Mouse (Mus musculus): ENCODE measurements around the gene H2-K1. TPM values are rescaled to one million over a fixed set of nuclear protein-coding genes. Genes with fewer than 3 reads are reported as not detected.

Gene H2-K1
- polyA plus RNA-seq (2017; shearing (Covaris generic)): 1,000 to 10,000 TPM; 5,395 to 7,513 TPM

DNA sequence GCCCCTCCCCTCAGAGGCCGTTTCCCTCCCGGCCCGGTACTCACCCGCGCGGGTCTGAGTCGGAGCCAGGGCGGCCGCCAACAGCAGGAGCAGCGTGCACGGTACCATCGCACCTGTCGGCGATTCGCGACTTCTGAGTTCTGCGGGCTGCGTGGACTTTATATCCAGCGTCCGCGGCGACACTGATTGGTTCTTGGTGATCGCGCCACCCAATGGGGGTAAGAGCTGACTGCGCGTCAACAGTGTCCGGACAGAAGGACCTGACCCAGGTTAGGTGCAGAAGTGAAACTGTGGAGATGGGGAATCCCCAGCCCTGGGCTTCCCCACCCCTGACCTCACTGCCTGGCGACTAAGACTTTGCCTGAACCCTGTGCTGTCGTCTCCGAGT is at the start of gene H2-K1:
Gene H2-K1, minus strand, starts transcription at position 198 of the 388 bp plus-strand sequence.
- peak; percentile 91 for ATAC-seq

GRCm38 (mm10) chr17:34047404-34048050 is 47.4 kb upstream of the H2-K1 start:
- ATAC-seq: peak; percentile 45

GRCm38 (mm10) chr17:34045941-34046340 is 45.8 kb upstream of the H2-K1 start:
- no peak for ATAC-seq

DNA sequence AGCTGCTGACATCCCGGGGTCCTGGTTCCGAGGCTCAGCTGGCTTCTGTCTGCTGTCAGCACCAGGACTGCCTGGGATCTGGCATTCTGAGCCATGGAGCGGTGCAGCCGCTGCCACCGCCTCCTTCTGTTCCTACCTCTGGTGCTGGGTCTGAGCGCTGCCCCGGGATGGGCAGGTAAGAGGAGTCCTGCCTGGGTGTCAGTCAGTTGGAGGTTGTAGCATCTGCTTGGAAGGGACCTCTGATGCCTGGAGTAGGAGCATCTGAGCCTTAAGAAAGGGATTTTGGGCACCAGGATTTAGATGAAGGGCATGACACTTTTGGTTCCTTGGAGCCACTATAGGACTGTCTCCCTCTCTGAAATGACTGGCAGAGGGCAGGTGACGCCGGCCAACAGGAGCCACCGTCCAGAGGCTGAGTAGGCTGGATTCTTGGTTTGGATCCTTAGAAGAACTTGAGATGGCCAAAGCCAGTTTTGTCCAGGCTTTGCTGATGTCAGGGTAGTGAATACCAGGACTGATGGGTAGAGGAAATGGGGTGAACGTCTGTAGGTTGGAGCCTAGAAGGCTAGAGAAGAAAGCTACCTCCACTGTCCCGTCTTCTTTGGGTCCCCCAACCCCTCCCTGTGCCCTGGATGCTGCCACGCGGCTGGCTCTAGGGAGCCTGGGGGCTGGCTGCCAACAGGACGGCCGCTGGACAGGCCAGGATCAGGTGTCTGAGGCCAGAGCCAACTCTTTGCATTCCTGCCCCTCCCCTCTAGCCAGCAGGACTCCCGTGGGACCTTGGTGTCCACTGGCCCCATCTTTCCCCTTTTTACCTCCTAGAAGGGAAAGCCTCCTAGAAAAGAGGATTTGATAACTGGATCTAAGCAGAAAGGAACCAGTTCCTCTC is 39.7 kb upstream of the H2-K1 start:
- no peak for ATAC-seq

GRCm38 (mm10) chr17:34038878-34039561 is 38.9 kb upstream of the H2-K1 start, which contains the start of gene Col11a2:
Col11a2 (plus strand) TSS chr17:34039437.
- ATAC-seq: no peak

DNA sequence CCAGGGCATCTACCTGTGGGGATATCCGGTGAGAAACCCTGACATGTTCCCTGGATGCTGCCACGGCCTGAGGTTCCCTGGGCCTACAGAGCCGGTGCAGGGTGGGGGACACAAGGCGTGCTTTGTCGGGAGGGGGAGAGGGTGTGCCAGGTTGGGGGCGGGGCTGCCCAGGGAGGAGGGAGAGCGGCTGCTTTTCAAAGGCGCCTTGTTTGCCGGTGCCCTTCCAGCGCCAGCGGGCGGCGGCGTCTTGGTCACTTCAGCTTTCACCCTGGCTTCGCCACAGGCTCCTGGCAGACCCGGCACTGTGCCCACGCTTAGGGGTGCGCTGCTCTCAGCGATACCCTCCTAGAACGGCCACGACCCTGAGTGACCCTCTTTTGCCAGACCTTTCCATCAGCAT is 38.3 kb upstream of the H2-K1 start:
- no peak for ATAC-seq

DNA sequence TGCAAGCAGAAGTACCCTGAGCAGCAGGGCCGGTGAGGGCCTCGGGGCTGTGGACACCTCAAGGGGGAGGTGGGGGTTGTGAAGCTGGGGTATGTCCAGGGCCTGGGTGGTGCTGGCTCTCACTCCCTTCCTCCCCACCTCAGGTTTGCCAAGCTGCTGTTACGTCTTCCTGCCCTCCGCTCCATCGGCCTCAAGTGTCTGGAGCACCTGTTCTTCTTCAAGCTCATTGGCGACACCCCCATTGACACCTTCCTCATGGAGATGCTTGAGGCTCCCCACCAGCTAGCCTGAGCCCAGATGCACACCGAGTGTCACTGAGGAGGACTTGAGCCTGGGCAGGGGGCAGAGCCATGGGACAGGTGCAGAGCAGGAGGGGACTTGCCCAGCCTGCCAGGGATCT is 37.1 kb upstream of the H2-K1 start:
- no peak for ATAC-seq

DNA sequence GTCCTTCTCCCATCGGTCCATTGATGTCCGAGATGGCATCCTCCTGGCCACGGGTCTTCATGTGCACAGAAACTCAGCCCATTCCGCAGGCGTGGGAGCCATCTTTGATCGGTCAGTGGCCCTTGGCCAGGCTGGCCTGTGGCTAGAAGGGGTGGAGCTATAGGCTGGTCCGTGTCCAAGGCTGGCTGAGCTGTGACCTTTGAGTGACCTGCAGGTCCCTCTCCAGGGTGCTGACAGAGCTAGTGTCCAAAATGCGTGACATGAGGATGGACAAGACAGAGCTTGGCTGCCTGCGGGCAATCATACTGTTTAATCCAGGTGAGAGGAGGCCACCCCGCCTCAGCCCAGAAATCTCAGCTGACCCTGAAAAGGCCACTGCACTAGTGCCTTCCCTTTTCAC is 36.5 kb upstream of the H2-K1 start:
- ATAC-seq: no peak

GRCm38 (mm10) chr17:34035517-34035916 is 35.4 kb upstream of the H2-K1 start:
- ATAC-seq: no peak

- ATAC-seq: no peak
Measured at GRCm38 (mm10) chr17:34034064-34034463, 33.9 kb upstream of the H2-K1 start.

DNA sequence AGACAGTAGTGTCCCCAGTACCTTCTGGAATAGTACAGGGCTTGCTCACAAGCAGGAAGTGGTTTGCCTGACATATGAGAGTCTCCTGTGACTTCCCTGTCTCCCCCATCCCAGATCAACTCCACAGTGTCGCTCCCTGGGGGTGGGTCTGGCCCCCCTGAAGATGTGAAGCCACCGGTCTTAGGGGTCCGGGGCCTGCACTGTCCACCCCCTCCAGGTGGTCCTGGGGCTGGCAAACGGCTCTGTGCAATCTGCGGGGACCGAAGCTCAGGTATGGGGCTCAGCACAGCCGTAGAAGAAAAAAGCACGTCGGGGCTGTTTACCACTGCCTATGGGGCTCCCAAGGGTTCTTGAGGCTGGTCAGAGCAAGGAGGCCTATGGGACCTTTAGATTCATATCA is 33.3 kb upstream of the H2-K1 start:
- ATAC-seq: no peak

DNA sequence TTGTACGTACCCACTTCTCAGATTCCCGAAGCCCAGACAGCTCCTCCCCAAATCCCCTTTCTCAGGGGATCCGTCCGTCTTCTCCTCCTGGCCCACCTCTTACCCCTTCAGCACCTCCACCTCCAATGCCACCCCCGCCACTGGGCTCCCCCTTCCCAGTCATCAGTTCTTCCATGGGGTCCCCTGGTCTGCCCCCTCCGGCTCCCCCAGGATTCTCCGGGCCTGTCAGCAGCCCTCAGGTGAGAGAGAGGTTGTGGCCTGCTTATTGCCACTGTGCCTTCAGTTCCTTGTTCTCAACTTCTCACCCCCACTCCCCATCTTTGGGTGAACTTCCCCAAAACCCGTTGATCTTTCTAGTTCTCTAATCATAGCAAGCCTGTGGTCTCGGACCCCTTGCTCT is 32.7 kb upstream of the H2-K1 start:
- ATAC-seq: no peak

DNA sequence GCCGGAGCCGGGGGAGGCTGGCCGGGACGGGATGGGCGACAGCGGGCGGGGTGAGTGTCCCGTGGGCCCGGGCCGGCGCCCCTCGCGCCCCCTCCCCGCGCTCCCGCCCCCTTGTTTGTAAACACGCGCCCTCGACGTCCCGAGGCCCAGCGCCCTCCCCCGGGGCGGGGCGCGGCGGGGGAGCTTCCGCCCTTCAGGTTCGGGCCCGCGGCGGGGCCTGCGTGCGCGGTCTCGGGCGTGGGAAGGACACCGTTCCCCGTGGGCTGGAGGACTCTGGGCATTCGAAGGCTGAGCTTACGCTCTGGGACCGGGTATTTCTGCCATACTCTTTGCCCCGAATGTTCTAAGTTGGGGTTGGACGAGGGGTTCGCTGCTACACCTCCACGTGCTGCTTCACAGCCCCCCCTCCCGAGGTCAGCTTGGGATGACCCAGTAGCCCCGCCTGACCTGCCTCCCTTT is 32.1 kb upstream of the H2-K1 start:
- peak; percentile 11 for ATAC-seq

DNA sequence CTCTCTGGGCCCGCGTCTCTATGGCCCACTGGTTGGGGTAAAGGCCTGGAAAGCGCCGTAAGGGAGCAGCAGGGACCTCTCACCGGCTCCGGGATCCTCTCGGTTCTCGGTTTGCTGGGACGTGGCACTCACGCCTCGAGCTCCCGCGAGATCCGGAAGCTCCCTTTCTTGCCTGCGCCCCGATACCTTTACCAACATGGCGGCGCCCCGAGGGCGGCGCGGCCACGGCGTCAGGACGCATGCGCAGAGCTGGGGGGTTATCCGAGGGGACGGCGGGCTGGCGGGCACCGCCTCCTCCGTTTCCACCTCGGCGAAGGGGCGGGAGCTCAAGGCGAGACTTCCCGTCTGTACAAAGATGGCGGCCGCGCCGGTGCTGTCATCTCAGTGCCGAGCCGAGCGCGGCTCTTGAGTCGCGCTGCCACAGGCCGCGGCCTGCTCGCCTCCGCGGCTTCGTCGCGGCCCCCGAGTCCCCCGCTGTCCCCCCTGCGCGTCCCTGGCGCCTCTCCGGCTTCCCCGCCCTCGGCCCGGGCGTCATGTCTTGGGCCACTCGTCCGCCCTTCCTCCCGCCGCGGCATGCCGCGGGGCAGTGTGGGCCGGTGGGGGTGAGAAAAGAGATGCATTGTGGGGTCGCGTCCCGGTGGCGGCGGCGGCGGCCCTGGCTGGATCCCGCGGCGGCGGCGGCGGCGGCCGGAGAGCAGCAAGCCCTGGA is 31.5 kb upstream of the H2-K1 start, which contains the start of the genes Slc39a7 and Rxrb:
Gene Slc39a7, minus strand, starts transcription at position 218 of the 709 bp plus-strand sequence.
Gene Rxrb, plus strand, starts transcription at position 348 of the 709 bp plus-strand sequence.
- ATAC-seq: peak; percentile 75

- no peak for ATAC-seq
Measured at GRCm38 (mm10) chr17:34030861-34031326, 30.7 kb upstream of the H2-K1 start.

- ATAC-seq: no peak
Measured at GRCm38 (mm10) chr17:34029890-34030595, 29.9 kb upstream of the H2-K1 start.

GRCm38 (mm10) chr17:34029150-34029889 is 29.2 kb upstream of the H2-K1 start:
- no peak for ATAC-seq

- no peak for ATAC-seq
Measured at GRCm38 (mm10) chr17:34028501-34029149, 28.5 kb upstream of the H2-K1 start.

DNA sequence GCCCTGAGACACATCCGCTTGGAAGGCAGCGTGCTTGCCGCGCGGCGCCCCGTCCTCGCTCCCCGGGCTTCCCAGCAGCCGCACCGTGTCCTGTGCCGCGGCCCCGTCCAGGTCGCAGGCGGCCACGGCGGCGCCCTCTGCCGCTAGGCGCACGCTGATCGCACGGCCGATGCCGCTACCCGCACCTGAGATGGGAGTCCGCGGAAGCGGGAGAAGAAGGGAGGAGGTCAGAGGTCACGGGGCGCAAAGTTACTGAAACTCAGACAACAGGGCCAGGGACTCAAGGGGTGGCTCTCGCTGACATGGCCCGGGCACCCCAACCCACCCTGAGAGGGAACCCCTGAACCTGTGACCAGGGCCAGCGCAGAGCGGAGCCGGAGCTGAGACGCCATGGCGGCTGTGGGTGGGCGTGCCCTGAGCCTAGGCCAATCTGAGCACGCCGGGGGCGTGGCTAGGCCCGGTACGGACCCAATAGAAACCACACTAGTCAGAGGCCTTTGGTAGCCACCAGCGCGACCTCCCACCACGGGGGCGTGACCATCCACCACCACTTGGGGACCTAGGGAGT is 27.6 kb upstream of the H2-K1 start, which contains the start of gene H2-Ke6:
Gene H2-Ke6, minus strand, starts transcription at position 405 of the 568 bp plus-strand sequence.
- peak; percentile 50 for ATAC-seq
